Mouse (Mus musculus) G1E (cell line): ENCODE data around the gene Cacna1a.

Source experiments
- CTCF ChIP-seq: IDR thresholded peaks from 2 replicates; pipeline ENCODE4 v1.5.1; 2012; ENCODE audit warnings: low read depth, low read length, inconsistent platforms, mixed read lengths
- GATA1 ChIP-seq: IDR thresholded peaks from 2 replicates; pipeline ENCODE4 v1.6.1; 2012; ENCODE audit warnings: borderline replicate concordance, low read length, inconsistent platforms, mixed read lengths
- TAL1 ChIP-seq: conservative IDR thresholded peaks from 2 replicates; pipeline ENCODE4 v1.6.1; 2012; ENCODE audit warnings: low read depth, low read length, inconsistent platforms, mixed read lengths

GRCm38 (mm10) chr8:84429492-84429891 lies 41.3 kb downstream of the Cacna1a start:
- no peak for TF ChIP-seq CTCF
- TF ChIP-seq TAL1 = no peak
- TF ChIP-seq GATA1 = no peak
